Mouse (Mus musculus) bone marrow, adult 2 months (tissue): ENCODE measurements around the gene Tenm4.

ENCODE experiments used
- CTCF ChIP-seq: fragments of 200-500 bp; IDR thresholded peaks from 2 replicates; pipeline ENCODE4 v1.5.1; 2011; ENCODE audit warnings: low read length, control low read depth; ENCODE audit not compliant: control insufficient read depth, insufficient read depth
- POLR2A ChIP-seq: fragments of 200-500 bp; IDR thresholded peaks from 2 replicates; pipeline ENCODE4 v1.6.1; 2011; ENCODE audit warnings: low read depth, mild to moderate bottlenecking, control low read depth, low read length, borderline replicate concordance; ENCODE audit not compliant: control insufficient read depth

GRCm38 (mm10) chr7:96742221-96742620 lies 571.2 kb downstream of the Tenm4 start:
- no peak for TF ChIP-seq CTCF
- no peak for TF ChIP-seq POLR2A
